Mouse (Mus musculus) heart, embryonic 10.5 days (tissue): ENCODE results near the gene Txnrd1. TPM values are rescaled to one million over a fixed set of nuclear protein-coding genes. Genes with fewer than 3 reads are reported as not detected.
A peak's percentile ranks its signal among the peaks of the same experiment; 100 is the strongest.

Source experiments
- DNase-seq: peaks from one replicate; pipeline ENCODE4 v3.0.0-alpha.2; 2017; ENCODE audit warnings: low spot score
- H3K27ac ChIP-seq: fragments of 300-500 bp; sonication (generic); 2 replicates; pipeline ENCODE4 v1.5.1; 2016; ENCODE audit warnings: mild to moderate bottlenecking
- H3K27me3 ChIP-seq: fragments of 300-500 bp; sonication (generic); 2 replicates; pipeline ENCODE4 v1.6.1; 2016; ENCODE audit warnings: mild to moderate bottlenecking; ENCODE audit not compliant: poor library complexity, insufficient read depth, severe bottlenecking
- H3K36me3 ChIP-seq: fragments of 300-500 bp; sonication (generic); 2 replicates; pipeline ENCODE4 v1.6.1; 2016; ENCODE audit warnings: mild to moderate bottlenecking, moderate library complexity
- H3K4me1 ChIP-seq: fragments of 300-500 bp; sonication (generic); 2 replicates; pipeline ENCODE4 v1.6.1; 2016; ENCODE audit warnings: mild to moderate bottlenecking
- H3K4me3 ChIP-seq: fragments of 300-500 bp; sonication (generic); 2 replicates; pipeline ENCODE4 v1.5.1; 2016; ENCODE audit warnings: mild to moderate bottlenecking, moderate library complexity
- H3K9me3 ChIP-seq: fragments of 300-500 bp; sonication (generic); 2 replicates; pipeline ENCODE4 v1.6.1; 2016; ENCODE audit warnings: mild to moderate bottlenecking, moderate library complexity
- WGBS: fragments of 180-500 bp; shearing (Covaris S2); methylation state at CpG from one replicate; pipeline ENCODE4 v1.1.7; 2016; 5-methylcytosine and 5-hydroxymethylcytosine counted together
- polyA plus RNA-seq: library from polyadenylated mRNA; unstranded; fragments of >200 nt; fragmentation: Nextera tagmentation; extraction: Ambion mirVana; gene quantifications from 2 replicates; pipeline ENCODE4 v1.2.1, GENCODE M21; 2016

The Txnrd1 gene
- polyA plus RNA-seq = 102 and 120 TPM in 2 replicates

- Histone ChIP-seq H3K9me3 (no peaks in the 10 kb centered on the region), H3K27me3 (0 out of 2 replicates have a peak, but pooled peaks cover 7% of the 10 kb centered on the region), H3K4me3 (no peak within 1 kb of the TSS), H3K36me3 (no peaks in the 10 kb centered on the region), H3K4me1 (0 out of 2 replicates have a peak, but pooled peaks cover 9% of the 10 kb centered on the region), H3K27ac (no peak within 1 kb of the TSS)
- WGBS = 68% methylated on average over 9 of the region's 9 CpGs
- DNase-seq = no peak
Measured at GRCm38 (mm10) chr10:82833926-82834325, at the start of gene Txnrd1. Gene Txnrd1 (plus strand): TSS chr10:82833951.

GRCm38 (mm10) chr10:82789181-82789580, 44.6 kb upstream of the Txnrd1 start:
- Histone ChIP-seq H3K27me3 (no peaks in the 10 kb centered on the region), H3K4me1 (no peaks in the 10 kb centered on the region), H3K27ac (no peak overlapping the region), H3K9me3 (no peaks in the 10 kb centered on the region), H3K4me3 (no peak overlapping the region), H3K36me3 (no peaks in the 10 kb centered on the region)
- no peak for DNase-seq

GRCm38 (mm10) chr10:82790504-82790903, 43.2 kb upstream of the Txnrd1 start:
- H3K9me3 ChIP-seq = no peaks in the 10 kb centered on the region
- H3K4me1 ChIP-seq = peaks cover 8% of the 10 kb centered on the region
- H3K4me3 ChIP-seq = no peak overlapping the region
- DNase-seq = no peak
- no peaks in the 10 kb centered on the region for H3K36me3 ChIP-seq
- H3K27ac ChIP-seq = no peak overlapping the region
- 87% methylated on average over 5 of the region's 5 CpGs for WGBS
- no peaks in the 10 kb centered on the region for H3K27me3 ChIP-seq

GRCm38 (mm10) chr10:82791713-82792112, 42.0 kb upstream of the Txnrd1 start:
- H3K27ac ChIP-seq = no peak overlapping the region
- 84% methylated on average over 3 of the region's 3 CpGs for WGBS
- H3K27me3 ChIP-seq = no peaks in the 10 kb centered on the region
- peaks cover 18% of the 10 kb centered on the region for H3K4me1 ChIP-seq
- no peak overlapping the region for H3K4me3 ChIP-seq
- H3K36me3 ChIP-seq = no peaks in the 10 kb centered on the region
- no peak for DNase-seq
- H3K9me3 ChIP-seq = no peaks in the 10 kb centered on the region

GRCm38 (mm10) chr10:82792311-82792710, 41.4 kb upstream of the Txnrd1 start:
- no peak for DNase-seq
- H3K4me1 ChIP-seq = peaks cover 18% of the 10 kb centered on the region
- no peak overlapping the region for H3K4me3 ChIP-seq
- no peak overlapping the region for H3K27ac ChIP-seq
- no peaks in the 10 kb centered on the region for H3K27me3 ChIP-seq
- 68% methylated on average over 2 of the region's 2 CpGs for WGBS
- H3K36me3 ChIP-seq = no peaks in the 10 kb centered on the region
- no peaks in the 10 kb centered on the region for H3K9me3 ChIP-seq

GRCm38 (mm10) chr10:82795071-82795731, 38.5 kb upstream of the Txnrd1 start:
- WGBS = 27% methylated on average over 15 of the region's 15 CpGs
- no peaks in the 10 kb centered on the region for H3K27me3 ChIP-seq
- H3K4me3 ChIP-seq = peak overlapping the region; percentile 33
- DNase-seq = no peak
- H3K9me3 ChIP-seq = no peaks in the 10 kb centered on the region
- H3K27ac ChIP-seq = peak overlapping the region; percentile 65; the same call in 1 of the 2 replicates
- H3K36me3 ChIP-seq = no peaks in the 10 kb centered on the region
- peaks cover 24% of the 10 kb centered on the region for H3K4me1 ChIP-seq

GRCm38 (mm10) chr10:82795767-82796166, 38.0 kb upstream of the Txnrd1 start:
- no peak for DNase-seq
- no peaks in the 10 kb centered on the region for H3K9me3 ChIP-seq
- no peaks in the 10 kb centered on the region for H3K27me3 ChIP-seq
- peak overlapping the region; percentile 33 for H3K4me3 ChIP-seq
- WGBS = 37% methylated on average over 8 of the region's 8 CpGs
- H3K4me1 ChIP-seq = peaks cover 24% of the 10 kb centered on the region
- no peaks in the 10 kb centered on the region for H3K36me3 ChIP-seq
- 0 out of 2 replicates have a peak overlapping the region, but pooled peaks have one; percentile 3 for H3K27ac ChIP-seq

- WGBS = 44% methylated on average over 12 of the region's 12 CpGs
- no peak for DNase-seq
- Histone ChIP-seq H3K36me3 (no peaks in the 10 kb centered on the region), H3K9me3 (no peaks in the 10 kb centered on the region), H3K27ac (no peak overlapping the region), H3K4me1 (peaks cover 24% of the 10 kb centered on the region), H3K27me3 (no peaks in the 10 kb centered on the region), H3K4me3 (no peak overlapping the region)
Measured at GRCm38 (mm10) chr10:82796471-82797118, 37.2 kb upstream of the Txnrd1 start.

GRCm38 (mm10) chr10:82797119-82797491, 36.6 kb upstream of the Txnrd1 start:
- DNase-seq = no peak
- Histone ChIP-seq H3K27me3 (no peaks in the 10 kb centered on the region), H3K9me3 (no peaks in the 10 kb centered on the region), H3K4me3 (no peak overlapping the region), H3K36me3 (no peaks in the 10 kb centered on the region), H3K27ac (no peak overlapping the region), H3K4me1 (peaks cover 24% of the 10 kb centered on the region)
- 86% methylated on average over 4 of the region's 4 CpGs for WGBS

- H3K27me3 ChIP-seq = no peaks in the 10 kb centered on the region
- no peaks in the 10 kb centered on the region for H3K36me3 ChIP-seq
- peaks cover 24% of the 10 kb centered on the region for H3K4me1 ChIP-seq
- no peak overlapping the region for H3K4me3 ChIP-seq
- no peak overlapping the region for H3K27ac ChIP-seq
- WGBS = 41% methylated on average over 11 of the region's 11 CpGs
- H3K9me3 ChIP-seq = no peaks in the 10 kb centered on the region
- no peak for DNase-seq
Measured at GRCm38 (mm10) chr10:82798312-82798933, 35.3 kb upstream of the Txnrd1 start.

GRCm38 (mm10) chr10:82800094-82800493, 33.7 kb upstream of the Txnrd1 start:
- Histone ChIP-seq H3K4me3 (no peak overlapping the region), H3K4me1 (peaks cover 21% of the 10 kb centered on the region), H3K27ac (no peak overlapping the region), H3K36me3 (no peaks in the 10 kb centered on the region), H3K9me3 (no peaks in the 10 kb centered on the region), H3K27me3 (no peaks in the 10 kb centered on the region)
- no peak for DNase-seq
- 74% methylated on average over 5 of the region's 5 CpGs for WGBS

GRCm38 (mm10) chr10:82804396-82804795, 29.4 kb upstream of the Txnrd1 start:
- no peaks in the 10 kb centered on the region for H3K9me3 ChIP-seq
- WGBS = 75% methylated on average over 3 of the region's 3 CpGs
- no peak for DNase-seq
- no peaks in the 10 kb centered on the region for H3K36me3 ChIP-seq
- H3K27me3 ChIP-seq = no peaks in the 10 kb centered on the region
- H3K4me1 ChIP-seq = peaks cover 8% of the 10 kb centered on the region
- H3K4me3 ChIP-seq = no peak overlapping the region
- no peak overlapping the region for H3K27ac ChIP-seq

GRCm38 (mm10) chr10:82805111-82805510, 28.6 kb upstream of the Txnrd1 start:
- no peaks in the 10 kb centered on the region for H3K9me3 ChIP-seq
- DNase-seq = no peak
- WGBS = 82% methylated on average over 6 of the region's 6 CpGs
- no peak overlapping the region for H3K4me3 ChIP-seq
- no peaks in the 10 kb centered on the region for H3K27me3 ChIP-seq
- H3K4me1 ChIP-seq = peaks cover 8% of the 10 kb centered on the region
- H3K27ac ChIP-seq = no peak overlapping the region
- H3K36me3 ChIP-seq = no peaks in the 10 kb centered on the region
